Mouse (Mus musculus) gastrocnemius, adult 2 months (tissue): Measurements from ENCODE around the gene Erlin1. TPM values are rescaled to one million over a fixed set of nuclear protein-coding genes. Genes with fewer than 3 reads are reported as not detected.

ENCODE experiments used
- DNase-seq: peaks from one replicate; pipeline ENCODE4 v3.0.0; 2022
- H3K27ac ChIP-seq: fragments of 200-600 bp; 2 replicates; pipeline ENCODE4 v1.8.1; 2022; ENCODE audit warnings: mild to moderate bottlenecking
- H3K4me3 ChIP-seq: fragments of 200-600 bp; 2 replicates; pipeline ENCODE4 v1.8.1; 2022; ENCODE audit warnings: mild to moderate bottlenecking, moderate library complexity
- CTCF ChIP-seq: fragments of 200-600 bp; IDR thresholded peaks from 2 replicates; pipeline ENCODE4 v1.8.1; 2022; ENCODE audit warnings: antibody characterized with exemption, mild to moderate bottlenecking, moderate library complexity
- intact Hi-C: fragments of 180-260 bp; cut with DNase I; formaldehyde crosslinking; loops from one replicate; pipeline ENCODE4 v1.15.1; 2025
- total RNA-seq, 2 experiments: library from RNA; stranded (reverse); gene quantifications; 2 replicates each; pipeline ENCODE4 v1.2.3; 2021

Gene Erlin1
- total RNA-seq, 2 experiments from 2014 or later = 3.4 to 5.1 TPM

DNA sequence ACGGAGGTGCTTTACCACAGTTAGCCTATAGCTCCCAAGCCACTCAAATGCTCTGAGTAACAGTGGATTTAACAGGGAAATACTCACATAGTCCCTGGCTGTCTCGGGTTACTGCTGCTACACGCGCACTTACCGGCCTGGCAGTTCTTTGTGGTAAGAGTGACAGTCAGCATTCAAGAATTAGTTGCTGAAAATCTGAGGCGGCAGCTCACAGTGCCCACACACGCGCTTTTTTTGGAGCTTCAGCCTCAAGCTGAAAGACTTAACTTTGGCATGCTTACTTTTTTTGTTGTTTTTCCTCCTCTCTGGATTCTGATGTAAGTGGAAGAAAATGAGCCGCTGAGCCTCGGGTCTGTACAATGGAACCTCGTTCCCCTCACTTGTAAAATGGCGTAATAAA is 62.4 kb downstream of the Erlin1 start:
- intact Hi-C loops = no loop called here
- no peak overlapping the region for H3K4me3 ChIP-seq
- TF ChIP-seq CTCF = no peak
- no peak for DNase-seq
- no peak overlapping the region for H3K27ac ChIP-seq

DNA sequence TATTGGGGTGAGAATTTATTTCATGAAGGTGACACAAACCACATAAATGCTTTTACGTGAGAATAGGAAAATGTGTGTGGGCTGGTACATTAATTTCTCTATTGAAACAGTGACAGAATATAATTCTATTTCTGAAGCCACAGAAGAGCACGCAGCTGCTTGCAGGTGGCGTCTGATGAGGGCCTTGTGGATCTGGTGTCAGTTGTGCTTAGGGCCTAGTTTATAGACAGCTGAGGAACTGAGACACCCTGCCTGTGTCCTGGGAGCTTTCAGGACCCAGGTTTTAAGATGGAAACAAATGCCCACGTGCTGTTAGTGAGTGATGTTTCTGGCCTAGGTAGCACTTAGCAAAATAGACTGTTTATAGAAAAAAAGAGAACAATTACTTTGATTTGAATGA is 64.6 kb downstream of the Erlin1 start:
- Histone ChIP-seq H3K27ac (no peak overlapping the region), H3K4me3 (no peak overlapping the region)
- intact Hi-C loops = no loop called here
- no peak for TF ChIP-seq CTCF
- DNase-seq = no peak

DNA sequence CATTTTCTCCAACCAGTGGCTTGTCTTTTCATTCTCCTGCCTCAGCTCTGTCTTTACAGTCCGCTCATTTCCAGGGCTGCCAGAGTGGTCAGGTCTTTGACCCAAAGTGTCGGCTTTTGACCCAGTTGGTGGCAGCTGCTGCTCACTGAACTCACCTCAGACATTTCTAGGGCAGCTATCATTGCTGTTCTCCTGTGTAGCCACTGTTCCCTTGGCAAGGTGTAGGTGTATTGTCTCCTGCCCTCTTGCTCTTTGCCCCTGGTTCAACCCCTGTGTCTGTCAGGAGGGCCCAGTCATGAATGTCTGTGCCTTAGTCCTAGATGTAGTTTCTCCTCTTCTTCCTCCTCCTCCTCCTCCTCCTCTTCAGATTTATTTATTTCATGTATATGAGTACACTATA is 65.3 kb downstream of the Erlin1 start:
- Histone ChIP-seq H3K4me3 (no peak overlapping the region), H3K27ac (no peak overlapping the region)
- no peak for DNase-seq
- intact Hi-C loops = no loop called here
- TF ChIP-seq CTCF = no peak

DNA sequence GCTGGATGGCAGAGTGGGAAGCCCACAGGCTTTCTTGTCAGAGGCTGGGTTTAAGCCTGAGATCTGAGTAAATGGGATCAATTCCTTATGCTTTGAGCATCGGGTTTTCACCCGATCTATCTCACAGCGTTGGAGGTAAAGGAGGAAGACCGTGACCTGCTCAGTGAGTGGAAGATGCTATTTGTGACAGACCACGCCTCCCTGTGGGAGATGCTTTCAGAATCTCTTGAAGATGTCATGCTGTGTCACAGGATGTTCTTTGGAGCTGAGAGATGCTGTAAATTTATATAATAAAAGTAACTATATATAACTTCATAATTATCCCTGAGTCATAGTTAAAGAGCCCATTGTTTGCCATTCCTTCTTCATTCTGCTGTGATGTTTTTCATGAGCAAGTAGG is 68.9 kb downstream of the Erlin1 start:
- peak overlapping the region; percentile 50 for H3K4me3 ChIP-seq
- no peak for DNase-seq
- TF ChIP-seq CTCF = no peak
- intact Hi-C loops = no loop called here
- peak overlapping the region; percentile 71 for H3K27ac ChIP-seq

DNA sequence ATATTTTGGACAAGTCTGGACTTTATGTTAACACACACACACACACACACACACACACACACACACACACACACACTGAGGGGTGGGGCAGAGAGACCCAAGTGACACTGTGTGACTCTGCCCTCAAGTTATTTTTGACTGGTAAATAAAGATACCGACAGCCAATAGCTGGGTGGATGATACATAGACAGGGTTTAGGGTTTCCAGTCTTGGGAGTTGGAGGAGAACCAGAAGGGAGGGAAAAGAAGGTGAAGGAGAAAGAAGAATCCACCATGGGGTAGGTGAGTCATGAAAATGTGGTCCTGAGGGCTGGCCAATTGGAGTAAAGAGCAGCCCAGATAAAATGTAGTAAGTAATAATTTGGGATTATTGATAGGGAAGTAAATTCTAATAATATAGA is 69.5 kb downstream of the Erlin1 start:
- H3K4me3 ChIP-seq = peak overlapping the region; percentile 50
- no peak for DNase-seq
- intact Hi-C loops = no loop called here
- peak overlapping the region; percentile 71 for H3K27ac ChIP-seq
- no peak for TF ChIP-seq CTCF

DNA sequence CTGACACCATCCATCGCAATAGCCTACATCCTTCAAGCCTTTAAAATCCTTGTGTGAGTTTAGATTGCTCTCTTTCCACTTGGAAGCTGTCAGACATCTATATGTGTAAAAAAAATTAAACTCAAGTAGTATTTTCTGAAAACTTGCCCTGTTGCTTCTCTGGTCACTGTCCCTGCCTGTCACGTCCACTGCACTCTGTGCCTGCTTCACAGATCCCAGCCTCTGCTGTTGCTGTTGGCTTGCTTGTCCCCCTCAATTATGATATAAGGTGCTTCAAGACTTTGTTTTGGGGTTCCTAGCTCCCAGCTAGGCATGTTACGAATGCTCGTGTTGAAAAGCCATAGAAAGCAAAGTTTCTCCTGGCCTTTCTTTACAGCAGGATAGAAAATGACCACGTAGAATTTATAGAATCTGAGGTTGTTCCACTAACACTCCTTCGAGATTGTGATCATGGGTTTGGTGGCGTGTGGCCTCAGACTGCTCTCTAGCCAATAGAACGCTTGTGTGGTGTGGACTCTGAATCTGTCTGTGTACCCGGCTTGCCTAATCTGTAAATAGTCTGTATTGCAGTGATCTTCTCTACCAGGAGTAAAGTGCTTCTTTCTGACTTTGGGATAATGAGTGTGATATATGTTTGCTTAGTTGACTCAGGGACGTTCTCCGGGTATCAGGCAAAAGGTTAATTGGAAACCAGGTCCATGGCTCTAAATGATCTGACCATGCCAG is 70.6 kb downstream of the Erlin1 start:
- no peak overlapping the region for H3K27ac ChIP-seq
- DNase-seq = no peak
- no peak for TF ChIP-seq CTCF
- intact Hi-C loops = no loop called here
- H3K4me3 ChIP-seq = no peak overlapping the region

DNA sequence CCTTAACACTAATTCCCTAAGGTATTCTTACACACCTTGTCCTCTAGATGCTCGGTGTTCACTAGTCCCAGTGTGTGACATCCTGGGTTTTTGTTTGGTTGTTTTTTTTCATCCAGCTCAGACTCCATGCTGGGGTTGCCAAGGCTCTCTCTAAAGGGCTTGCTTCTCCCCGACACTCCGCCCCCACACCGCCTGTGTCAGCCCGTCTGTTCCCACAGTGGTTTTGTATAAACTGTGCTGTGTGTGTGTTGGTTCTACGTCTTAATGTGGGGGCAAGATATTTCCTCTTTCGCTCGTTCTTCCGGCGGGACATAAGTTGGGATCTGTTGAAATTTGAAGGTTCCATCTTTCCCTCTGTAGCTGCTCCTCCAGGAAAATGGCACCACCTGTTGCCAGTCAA is 71.5 kb downstream of the Erlin1 start:
- TF ChIP-seq CTCF = no peak
- no peak for DNase-seq
- intact Hi-C loops = no loop called here
- Histone ChIP-seq H3K27ac (no peak overlapping the region), H3K4me3 (no peak overlapping the region)

DNA sequence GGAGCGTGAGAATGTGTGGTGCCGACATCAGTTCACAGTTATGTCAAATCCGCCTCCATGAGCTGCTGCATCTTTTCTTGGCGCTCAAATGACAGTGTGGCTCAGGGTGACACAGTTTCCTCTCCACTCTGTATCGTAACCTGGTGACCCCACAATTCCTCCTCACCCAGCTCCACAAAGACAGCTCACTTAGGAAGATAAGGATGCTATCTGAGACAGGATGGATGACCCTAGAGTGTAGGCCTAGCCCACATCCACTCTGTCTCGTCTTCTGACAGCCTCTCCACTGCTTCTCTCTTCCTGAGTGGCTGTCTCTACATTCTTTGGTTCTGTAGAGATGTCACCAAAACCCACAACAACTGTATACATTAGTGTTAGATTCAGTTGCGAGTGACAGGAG is 74.2 kb downstream of the Erlin1 start:
- intact Hi-C loops = no loop called here
- Histone ChIP-seq H3K27ac (no peak overlapping the region), H3K4me3 (no peak overlapping the region)
- no peak for DNase-seq
- no peak for TF ChIP-seq CTCF

DNA sequence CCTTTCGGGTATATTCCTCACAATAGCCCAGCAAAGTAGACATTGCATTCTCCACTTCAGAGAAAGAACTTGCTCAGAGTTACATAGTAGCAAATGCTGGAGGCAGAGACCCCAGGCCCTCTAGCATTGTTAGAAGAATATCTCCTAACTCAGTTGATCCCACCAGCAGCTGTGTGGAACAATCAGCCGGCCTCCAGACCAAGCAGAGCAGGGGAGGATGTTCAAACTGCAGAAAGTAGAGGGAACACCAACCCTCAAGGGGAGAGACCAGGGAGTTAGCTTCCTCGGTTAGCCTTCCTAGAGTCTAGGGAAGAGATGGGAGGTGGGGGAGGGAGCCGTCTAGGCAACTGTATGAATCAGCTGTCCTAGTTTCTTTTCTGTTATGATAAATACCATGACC is 77.1 kb downstream of the Erlin1 start:
- no peak overlapping the region for H3K4me3 ChIP-seq
- H3K27ac ChIP-seq = no peak overlapping the region
- intact Hi-C loops = no loop called here
- no peak for DNase-seq
- no peak for TF ChIP-seq CTCF

DNA sequence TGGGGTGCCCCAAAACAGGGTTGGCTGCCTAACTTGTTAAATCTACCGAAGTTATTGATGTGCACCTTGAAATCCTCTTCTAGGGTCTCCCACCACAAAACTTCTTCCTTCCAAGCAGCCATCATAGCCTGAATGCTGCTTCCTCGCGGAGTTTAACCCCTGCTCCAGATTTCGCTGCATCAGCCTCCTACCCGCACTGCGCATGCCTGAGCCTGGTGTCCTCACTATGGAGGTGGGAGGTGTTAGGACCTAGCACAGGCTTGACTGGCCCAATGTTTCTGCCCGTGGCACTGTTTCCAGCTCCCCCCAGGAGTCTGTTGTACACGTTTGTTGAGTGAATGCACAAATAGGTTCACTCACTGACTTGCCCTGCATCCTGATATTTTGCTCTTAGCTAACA is 79.2 kb downstream of the Erlin1 start:
- intact Hi-C loops = no loop called here
- Histone ChIP-seq H3K27ac (no peak overlapping the region), H3K4me3 (no peak overlapping the region)
- no peak for DNase-seq
- no peak for TF ChIP-seq CTCF

DNA sequence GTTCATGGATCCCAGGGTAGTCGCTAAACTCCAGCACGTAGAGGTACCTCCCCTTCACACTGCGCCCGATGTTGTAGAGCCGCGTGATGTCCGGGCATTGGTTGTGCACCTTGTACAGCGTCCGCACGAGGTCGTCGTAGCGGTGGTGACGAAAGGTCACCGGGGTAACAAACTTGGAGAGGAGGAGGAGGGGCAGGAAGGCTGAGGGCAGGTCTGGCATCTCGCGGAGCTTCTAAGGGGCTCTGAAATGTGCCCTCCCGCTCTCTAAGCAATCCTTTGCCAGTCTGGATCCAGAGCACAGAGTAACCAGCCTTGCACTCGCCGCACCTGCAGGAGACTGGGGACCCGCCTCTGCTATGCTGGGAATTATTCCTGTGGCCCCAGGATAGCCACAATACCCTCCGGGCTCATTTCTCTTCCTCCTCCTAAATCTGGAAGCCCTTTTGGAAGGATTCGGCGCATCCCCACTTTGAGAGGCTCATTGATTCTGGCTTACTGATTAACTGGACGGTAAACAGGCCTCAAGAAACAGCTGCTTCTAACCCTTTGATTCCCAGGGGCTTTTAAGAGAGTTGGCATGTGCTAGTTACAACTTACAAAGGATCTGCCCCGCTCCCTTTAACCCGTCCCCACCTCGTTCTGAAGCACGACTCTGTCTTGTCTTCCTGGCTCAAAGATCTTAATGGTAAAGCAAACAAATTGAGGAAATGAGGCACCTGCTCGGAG is 83.4 kb downstream of the Erlin1 start, which contains the start of gene Cpn1:
Gene Cpn1 (minus strand): TSS at position 488 of the 726 bp plus-strand sequence.
- DNase-seq = no peak
- Histone ChIP-seq H3K27ac (no peak within 1 kb of the TSS), H3K4me3 (no peak within 1 kb of the TSS)
- no peak for TF ChIP-seq CTCF
- intact Hi-C loops = no loop called here

Other genes starting within 250 kb of the Erlin1 start
- gene Dnmbp, start 129.6 kb downstream of the Erlin1 start, total RNA-seq = 10 to 100 TPM in 1 of 2 experiments, 1 to 10 TPM in 1; 9.4 to 11.3 TPM
- not detected for gene Cpn1, start 83.2 kb downstream of the Erlin1 start, total RNA-seq
- gene Cyp2c23, start 40.6 kb downstream of the Erlin1 start, total RNA-seq = not detected
- gene Chuk, start 37.7 kb upstream of the Erlin1 start, total RNA-seq = 10 to 100 TPM; 16.0 to 17.5 TPM
- 1 to 10 TPM; 5.8 to 8.1 TPM for gene Cwf19l1, start 66.1 kb upstream of the Erlin1 start, total RNA-seq
- 10 to 100 TPM; 12.9 to 14.3 TPM for gene Bloc1s2, start 76.7 kb upstream of the Erlin1 start, total RNA-seq
- not detected for gene Pkd2l1, start 122.7 kb upstream of the Erlin1 start, total RNA-seq
- gene Scd3, start 133.5 kb upstream of the Erlin1 start, total RNA-seq = not detected
- 1 to 10 TPM; 7.4 to 9.1 TPM for gene Scd2, start 223.9 kb upstream of the Erlin1 start, total RNA-seq